Mouse (Mus musculus) embryo, embryonic 9.5 days (tissue): ENCODE measurements around the gene Polk.

Experiments used
- DNase-seq: peaks from one replicate; pipeline ENCODE4 v3.0.0-alpha.2; 2017; ENCODE audit errors: extremely low spot score

Polk gene

GRCm38 (mm10) chr13:96529542-96529941 lies 12.8 kb downstream of the Polk start:
- no peak for DNase-seq

GRCm38 (mm10) chr13:96528776-96529175 lies 13.6 kb downstream of the Polk start:
- no peak for DNase-seq

DNA sequence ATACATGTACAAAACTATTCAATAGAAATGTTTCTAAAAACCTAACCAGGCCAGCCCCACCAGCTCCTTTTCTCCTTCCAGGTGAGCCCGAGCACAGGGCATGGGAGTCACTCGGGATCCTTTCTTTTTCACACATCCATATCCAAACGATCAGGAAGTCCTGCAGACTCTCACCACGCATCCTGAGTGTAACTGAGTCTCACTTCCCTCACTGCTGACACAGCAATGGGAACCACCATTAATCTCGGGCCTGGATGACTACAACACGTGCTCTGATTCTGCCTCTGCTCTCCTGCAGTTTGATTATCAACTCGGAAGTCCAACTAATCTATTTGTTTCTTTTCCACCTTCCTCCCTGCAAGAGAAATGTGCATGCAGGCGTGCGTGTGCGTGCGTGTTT lies 14.5 kb downstream of the Polk start:
- no peak for DNase-seq

DNA sequence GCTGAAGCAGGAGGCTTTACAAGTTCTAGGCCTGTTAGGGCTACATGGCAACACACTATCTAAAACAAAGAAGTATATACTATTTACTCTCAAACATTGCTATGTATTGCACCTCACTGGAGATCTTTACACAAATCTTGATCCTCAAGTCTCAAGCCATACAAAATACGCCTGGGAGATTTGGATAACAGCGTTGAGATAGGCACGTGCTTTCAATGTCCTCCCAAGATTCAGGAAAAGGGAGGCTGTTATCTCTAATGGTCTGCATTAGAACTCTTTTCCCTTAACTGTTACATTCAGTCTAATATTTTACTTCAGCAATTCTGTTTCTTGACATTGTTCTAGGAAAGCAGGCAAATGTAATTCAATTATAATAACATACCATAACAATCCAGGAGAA lies 15.4 kb downstream of the Polk start:
- DNase-seq, result no peak

DNA sequence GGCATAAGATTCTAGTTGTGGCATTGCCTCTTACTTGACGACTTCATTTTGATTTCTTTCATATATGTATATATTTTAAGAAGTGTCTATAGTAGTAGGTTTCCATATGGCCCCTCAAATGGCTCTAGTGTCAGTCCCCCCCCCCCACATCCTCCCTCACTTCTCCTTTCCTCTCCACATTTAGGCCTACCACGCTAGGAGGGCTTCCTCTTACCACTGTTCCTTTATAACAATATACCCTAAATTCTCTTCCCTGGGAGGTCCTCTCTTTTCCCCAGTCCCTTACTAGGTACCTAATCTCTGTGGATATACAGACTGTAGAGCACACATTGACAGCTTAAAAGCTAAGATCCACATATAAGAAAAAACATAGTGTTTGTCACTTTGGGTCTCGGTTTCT lies 21.1 kb downstream of the Polk start:
- no peak for DNase-seq

DNA sequence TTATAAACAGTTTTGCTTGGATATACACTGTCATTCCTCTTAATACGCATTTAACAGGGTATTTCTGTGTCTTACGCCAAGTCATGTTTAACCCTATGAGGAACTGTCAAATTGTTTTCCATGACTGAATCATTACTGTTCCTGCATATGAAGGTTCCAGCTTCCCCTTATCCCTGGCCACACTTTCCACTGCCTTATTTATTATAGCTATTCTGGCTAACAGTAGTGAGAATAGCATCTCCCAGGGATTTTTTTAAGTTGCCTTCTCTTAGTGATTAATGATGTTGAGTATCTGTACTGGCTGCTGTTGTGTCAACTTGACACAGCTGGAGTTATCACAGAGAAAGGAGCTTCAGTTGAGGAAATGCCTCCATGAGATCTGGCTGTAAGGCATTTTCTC lies 25.0 kb downstream of the Polk start:
- DNase-seq, result no peak

- no peak for DNase-seq
Observed at GRCm38 (mm10) chr13:96516249-96516648, 26.1 kb downstream of the Polk start.

DNA sequence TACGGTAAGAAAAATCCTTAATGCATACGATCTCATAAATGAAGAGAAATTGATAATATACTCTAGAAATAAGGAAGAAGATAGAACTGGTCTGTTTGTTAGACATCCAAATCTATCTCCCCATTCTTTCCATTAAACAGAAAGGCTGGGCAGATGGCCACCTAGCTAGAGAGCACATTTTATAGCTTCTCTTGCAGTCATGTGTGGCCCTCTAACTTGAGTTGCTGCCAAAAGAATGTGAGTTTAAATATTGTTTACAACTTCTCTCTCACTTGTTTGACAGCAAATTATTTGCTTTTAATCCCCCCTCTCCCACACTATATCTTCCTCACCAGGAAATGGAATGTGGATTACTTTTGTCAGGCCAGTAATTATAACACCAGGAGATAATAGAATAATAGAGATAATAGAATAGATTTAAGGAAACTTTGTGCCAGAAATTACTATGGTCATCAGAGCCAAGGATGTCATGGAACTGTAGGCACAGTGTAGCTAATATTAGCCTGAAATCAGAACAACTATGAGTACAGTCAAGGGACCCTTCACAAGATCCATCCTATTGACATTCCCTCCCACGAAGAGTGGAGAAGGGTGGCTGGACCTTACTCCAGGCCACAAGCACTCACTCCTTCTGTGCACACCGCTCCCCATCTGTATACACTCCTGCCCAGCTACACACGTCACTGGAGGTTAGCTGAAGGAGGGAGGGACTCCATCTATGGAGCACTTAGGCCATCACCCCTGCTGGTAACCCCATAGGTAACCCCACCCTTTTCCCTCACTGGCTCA lies 28.0 kb downstream of the Polk start:
- no peak for DNase-seq

- DNase-seq, result no peak
Observed at GRCm38 (mm10) chr13:96511893-96512292, 30.5 kb downstream of the Polk start.

DNA sequence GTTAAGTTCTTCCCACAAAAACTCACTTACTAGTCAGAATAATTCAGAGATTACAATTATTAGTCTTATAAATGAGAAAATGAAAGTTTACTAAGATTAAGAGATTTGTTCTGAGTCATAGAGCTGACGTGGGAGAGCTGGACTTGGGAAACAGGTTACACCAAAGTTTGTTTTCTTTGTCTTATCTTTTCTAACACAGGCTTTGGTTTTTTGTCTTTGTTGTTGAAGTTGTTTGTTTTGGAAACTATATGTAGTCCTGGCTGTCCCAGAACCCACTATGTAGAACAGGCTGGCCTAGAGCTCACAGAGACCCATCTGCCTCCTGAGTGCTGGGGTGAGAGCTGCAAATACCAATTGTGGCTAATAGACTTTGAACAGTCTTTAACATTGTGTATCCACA lies 31.1 kb downstream of the Polk start:
- no peak for DNase-seq

DNA sequence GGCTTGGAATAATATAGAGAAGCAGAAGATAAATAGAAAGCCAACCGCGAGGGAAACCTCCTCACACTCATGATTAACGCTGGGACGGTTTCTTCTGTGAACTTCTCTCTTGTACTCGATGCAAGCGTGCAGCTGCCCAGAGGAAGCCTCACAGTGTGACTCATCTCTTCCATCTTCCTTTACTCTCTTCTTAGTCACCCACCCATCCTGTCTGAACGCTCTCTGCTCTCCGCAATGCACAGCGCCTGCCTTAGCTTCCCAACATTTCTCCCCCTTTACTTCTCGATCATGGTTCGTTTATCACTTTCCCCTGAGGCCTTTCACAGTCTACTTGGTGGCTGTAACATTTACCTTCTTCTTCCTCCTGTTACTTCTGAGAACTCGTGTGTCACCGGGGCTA lies 31.7 kb downstream of the Polk start:
- no peak for DNase-seq

DNA sequence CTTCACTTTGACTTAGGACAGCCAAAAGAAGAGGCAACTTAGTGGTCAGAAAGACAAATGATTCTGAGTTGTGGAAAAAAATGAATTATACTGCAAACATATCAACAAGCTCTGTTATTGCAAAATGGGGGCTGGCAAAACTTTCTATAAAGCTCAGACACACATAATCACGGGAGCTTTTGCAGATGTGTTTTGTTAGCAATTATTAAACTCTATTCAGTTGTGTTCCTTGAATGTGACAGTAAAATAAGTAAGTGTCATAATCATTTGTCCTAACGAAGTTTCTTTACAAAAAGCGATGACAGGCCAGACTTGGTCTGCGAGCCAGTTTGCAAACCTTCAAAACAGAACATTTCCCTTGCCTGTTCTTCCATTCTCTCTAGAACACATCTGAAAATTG lies 34.8 kb downstream of the Polk start:
- no peak for DNase-seq

DNA sequence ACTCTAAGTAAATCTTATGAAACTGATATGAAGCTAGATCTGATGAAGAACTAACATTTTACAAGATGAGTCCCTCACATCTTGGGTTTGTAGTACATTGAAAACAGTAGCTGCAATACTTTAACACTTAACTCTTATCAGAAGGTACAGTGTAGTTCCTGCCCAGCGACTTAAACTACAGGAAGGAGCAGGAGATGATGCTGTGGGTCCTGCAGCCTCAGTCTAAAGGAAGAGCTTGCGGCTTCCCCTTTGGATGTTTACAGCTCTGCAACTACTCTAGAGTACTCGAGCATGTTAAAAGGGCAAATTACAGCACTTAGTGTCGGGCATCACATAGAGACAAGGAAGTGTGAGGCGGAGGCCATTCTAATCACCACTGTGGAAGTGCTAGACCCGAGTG lies 36.1 kb downstream of the Polk start:
- no peak for DNase-seq

DNA sequence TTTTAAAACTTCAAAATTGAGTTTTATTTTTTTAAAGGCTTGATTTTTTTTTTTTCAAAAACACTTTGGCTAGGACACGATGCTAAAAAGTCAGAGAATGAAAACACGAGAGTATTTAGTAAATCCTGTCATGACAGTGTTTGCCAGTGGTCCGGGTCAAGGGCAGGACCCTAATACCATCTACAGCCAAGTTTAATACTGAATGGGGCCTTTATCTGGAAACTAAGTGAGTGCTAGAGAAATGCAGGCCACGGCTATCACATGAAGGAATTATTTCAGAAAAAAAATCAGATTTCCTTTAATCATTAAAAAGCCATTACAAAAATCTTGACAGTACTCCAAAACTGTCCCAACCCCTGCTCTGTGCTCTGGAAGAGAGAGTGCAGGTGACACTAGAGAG lies 36.7 kb downstream of the Polk start:
- DNase-seq, result no peak

DNA sequence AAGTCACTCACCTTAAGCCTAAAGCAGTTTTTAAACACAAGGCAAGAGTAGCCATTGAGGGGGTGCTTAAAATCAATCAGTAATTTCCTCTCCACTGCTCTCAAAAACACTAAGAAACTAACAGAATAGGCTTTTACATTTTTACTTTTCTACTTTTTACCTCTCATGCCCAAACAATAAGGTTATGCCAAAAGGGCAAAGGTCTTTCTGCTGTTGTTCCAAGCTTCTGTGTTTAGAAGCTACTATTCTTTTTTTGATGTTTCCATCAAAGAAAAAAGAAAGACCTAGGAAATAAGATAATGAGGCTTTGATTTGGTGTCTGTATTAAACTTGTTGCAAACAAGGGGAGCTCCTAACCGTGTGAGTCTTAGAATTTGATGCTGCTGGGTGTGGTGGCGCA lies 42.5 kb downstream of the Polk start:
- no peak for DNase-seq

GRCm38 (mm10) chr13:96496630-96497029 lies 45.7 kb downstream of the Polk start:
- DNase-seq, result no peak

GRCm38 (mm10) chr13:96490433-96490832 lies 51.9 kb downstream of the Polk start, which contains the start of gene Gm17622:
Gene Gm17622, plus strand, starts transcription at chr13:96490733.
- no peak for DNase-seq

GRCm38 (mm10) chr13:96487968-96488367 lies 54.4 kb downstream of the Polk start:
- no peak for DNase-seq

GRCm38 (mm10) chr13:96487230-96487629 lies 55.1 kb downstream of the Polk start:
- no peak for DNase-seq

GRCm38 (mm10) chr13:96478991-96479390 lies 63.4 kb downstream of the Polk start:
- DNase-seq, result no peak

DNA sequence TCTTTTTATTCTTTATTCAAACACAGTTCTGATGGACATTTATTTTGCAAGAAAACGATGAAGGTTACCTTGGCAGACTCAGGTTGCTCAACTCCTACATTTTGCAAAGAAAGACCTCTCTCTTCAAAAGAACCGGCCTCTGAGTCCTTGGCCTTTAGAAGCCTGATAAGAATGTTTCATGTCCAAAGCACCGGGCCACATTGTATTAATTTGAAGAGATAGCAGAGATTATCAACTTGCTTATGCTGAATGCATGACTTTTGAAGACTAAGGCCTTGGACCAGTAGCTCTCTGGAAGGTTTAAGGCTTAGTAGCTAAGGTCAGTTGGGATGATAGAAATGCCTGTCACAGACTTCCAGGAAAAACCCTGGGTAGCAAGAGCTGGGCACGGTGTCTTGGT lies 65.2 kb downstream of the Polk start:
- DNase-seq, result no peak

GRCm38 (mm10) chr13:96470957-96471356 lies 71.4 kb downstream of the Polk start, which contains the start of gene Ankdd1b:
Gene Ankdd1b, minus strand, starts transcription at chr13:96471198.
- no peak for DNase-seq

GRCm38 (mm10) chr13:96470556-96470955 lies 71.8 kb downstream of the Polk start:
- no peak for DNase-seq

DNA sequence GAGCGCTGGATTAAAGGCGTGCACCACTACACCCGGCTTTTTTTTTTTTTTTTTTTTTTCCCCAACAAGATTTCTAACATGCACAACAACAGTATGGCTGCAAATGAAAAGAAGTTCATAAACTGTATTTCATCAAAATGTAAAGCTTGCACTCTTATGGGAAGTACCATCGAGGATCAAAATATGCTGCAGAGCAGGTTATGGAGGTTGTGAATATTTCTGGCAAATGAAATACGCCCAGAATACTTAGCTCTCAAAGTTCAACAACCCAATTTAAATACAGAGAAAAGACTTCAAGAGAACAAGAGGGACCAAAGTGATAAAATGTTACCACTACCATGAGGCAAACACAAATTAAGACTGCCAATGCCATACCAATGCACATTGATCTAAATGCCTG lies 73.7 kb downstream of the Polk start:
- no peak for DNase-seq
